Mouse (Mus musculus) brain, adult 2 months (tissue): ENCODE data around the gene Zfp93.

Experiments
- DNase-seq: peaks from one replicate; pipeline ENCODE4 v3.0.0; 2011; ENCODE audit warnings: low read depth, low spot score

Gene Zfp93

DNA sequence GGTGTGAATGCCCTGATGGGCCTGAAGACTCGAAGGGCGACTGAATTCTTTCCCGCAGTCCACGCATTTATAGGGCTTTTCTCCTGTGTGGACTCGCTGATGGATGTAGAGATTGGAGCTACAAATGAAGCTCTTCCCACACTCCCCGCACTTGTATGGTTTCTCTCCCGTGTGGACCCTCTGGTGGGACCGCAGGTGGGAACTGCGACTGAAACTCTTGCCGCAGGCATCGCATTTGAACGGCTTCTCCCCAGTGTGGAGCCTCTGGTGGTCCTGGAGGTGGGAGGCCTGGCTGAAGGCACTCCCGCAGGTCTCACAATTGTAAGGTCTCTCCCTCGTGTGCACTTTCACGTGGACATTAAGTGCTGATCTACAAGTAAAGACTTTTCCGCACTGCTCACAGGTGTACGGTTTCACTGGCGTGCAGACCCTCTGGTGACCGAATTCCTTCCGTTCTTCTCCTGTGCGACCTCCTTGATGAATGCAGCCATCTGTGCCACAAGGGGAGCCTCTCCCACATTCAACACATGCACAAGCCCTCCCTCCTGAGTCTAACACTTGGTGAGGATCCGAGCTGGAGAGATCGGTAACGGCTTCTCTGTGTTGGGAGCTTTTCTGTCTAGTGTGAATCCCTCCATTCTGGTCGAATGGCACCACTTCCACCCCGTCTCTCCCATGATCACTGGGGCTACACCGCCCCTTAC is 21.3 kb downstream of the Zfp93 start:
- DNase-seq, result no peak

DNA sequence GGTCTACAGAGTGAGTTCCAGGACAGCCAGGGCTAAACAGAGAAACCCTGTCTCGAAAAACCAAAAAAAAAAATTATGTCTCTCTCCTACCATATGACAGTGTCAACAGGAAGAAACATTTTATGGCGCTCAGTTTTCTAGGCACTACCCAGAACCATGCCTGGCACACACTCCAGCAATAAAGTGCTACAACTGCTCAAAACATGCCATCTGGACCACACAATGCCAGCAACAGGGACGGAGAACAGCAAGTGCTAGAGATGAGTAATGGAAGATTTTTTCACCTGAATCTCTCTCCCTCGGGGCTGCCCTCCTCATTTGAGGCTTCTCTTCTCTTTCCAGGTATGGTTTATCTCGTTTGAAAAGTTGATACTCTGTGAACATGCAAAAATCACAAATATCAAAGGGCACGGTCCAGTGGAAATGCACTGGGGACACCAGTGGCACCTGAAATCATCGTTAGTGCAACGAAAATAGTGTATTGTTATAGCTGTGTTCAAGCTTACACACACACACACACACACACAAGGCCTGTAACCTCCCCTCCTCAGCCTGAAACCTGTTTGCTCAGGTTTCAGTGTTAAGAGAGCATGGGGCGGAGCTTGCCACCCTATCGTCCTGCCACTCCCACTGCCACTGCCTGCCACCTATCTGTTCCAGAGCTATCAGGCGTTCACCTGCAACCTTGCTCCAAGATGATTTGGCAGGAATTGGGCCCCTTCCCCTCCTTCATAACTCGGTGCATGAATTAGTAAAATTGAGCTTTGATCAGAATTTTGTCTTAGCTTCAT is 23.0 kb downstream of the Zfp93 start:
- DNase-seq, result peak; percentile 39

- no peak for DNase-seq
These were observed 24.5 kb downstream of the Zfp93 start for GRCm38 (mm10) chr7:24294763-24295162.

DNA sequence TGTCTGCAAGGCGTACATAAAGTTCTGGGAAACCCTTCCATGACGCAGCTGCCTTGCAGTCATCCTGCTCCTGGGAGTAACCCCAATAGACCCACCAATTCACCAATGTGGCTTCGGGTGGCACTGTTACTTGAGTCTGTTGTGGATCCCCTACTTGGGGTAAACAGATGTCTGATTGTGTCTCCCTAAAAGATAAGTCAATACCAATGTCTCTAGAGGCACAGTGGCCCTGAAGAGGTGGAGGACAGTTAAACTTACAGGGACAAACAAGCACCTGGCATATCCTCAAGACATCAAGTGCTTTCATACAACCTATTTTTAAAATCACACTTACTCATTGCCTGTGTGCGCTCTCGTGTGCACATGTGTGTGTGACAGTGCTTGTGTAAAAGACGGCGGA is 25.2 kb downstream of the Zfp93 start:
- no peak for DNase-seq

GRCm38 (mm10) chr7:24296386-24296785 is 26.2 kb downstream of the Zfp93 start:
- DNase-seq, result no peak

- DNase-seq, result no peak
These were observed 27.3 kb downstream of the Zfp93 start for GRCm38 (mm10) chr7:24297361-24298095.

- peak; percentile 11 for DNase-seq
These were observed 28.4 kb downstream of the Zfp93 start for GRCm38 (mm10) chr7:24298635-24298972.

DNA sequence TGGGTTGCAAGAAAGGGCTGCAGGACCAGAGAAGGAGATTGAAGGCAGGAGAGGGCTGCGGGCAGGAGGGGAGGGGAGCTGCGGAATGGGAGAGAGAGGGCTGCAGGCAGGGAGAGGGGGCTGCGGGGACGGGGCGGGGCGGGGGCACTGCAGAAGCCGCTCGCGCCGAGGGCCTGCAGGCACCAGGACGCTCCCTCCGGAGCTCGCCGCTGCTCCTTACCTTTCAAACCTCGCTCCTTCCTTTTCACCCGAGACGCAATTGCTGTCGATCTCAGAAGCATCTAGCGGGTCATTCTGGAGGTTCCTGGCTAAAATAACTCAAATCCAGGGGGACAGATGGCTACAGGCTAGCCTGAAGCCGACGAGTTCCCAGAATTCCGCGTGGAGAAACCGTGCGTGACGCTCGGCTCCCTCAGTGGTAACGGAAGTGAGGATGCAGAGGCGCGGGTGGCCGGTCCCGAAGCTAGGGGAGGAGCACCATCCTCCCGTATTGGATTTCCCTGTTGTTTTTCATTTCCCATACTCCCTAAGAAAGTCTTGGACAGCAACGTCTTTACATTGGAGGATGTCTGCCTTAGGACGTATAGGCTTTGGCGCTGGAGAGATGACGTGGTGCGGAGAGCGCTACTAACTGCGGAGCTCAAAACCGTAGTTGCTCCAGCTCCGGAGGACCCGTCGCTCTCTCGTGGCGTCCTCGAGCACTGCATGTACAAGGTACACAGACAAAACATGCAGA is 28.9 kb downstream of the Zfp93 start:
- peak; percentile 98 for DNase-seq

DNA sequence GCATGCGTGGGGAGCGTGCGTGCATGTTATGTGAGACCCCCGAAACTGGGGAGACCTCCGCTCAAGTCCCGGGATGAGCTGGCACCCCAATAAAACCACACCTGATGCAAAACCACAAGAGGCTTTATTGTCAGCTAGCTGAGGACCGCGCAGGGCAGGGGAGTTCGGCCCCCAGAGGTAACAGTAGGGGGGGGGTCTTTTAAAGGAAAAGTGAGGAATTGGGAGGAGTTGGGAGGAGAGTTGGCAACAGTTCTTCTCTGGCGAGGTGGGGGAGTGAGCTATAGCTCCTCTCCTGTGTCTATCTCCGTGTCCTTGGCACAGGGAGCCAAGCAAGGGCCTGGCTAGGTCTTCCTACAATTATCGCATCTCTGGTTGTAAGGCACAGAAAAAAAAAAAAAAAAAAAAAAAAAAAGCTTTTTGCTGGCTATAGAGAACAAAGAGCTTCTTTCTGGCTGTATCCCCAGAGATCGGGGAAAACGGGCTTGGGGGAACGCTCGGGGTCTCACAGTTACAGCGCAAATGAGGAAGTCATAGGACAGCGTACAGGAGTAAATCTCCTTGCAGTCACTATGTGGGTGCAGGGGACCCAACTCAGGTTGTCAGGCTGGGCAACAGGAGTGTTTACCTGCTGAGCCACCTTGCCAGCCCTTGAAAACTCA is 29.7 kb downstream of the Zfp93 start:
- peak; percentile 40 for DNase-seq

- peak; percentile 71 for DNase-seq
These were observed 30.6 kb downstream of the Zfp93 start, which contains the start of gene Zfp61 for GRCm38 (mm10) chr7:24300771-24301282. Zfp61 (minus strand) TSS chr7:24301232.

- peak; percentile 12 for DNase-seq
These were observed 45.7 kb downstream of the Zfp93 start for GRCm38 (mm10) chr7:24315726-24316566.

- peak; percentile 99 for DNase-seq
These were observed 46.4 kb downstream of the Zfp93 start, which contains the start of gene Zfp94 for GRCm38 (mm10) chr7:24316567-24317092. Zfp94 (minus strand) TSS chr7:24316666.

- no peak for DNase-seq
These were observed 48.7 kb downstream of the Zfp93 start for GRCm38 (mm10) chr7:24318942-24319341.

GRCm38 (mm10) chr7:24322593-24322992 is 52.4 kb downstream of the Zfp93 start:
- DNase-seq, result no peak

- DNase-seq, result peak; percentile 23
These were observed 55.0 kb downstream of the Zfp93 start for GRCm38 (mm10) chr7:24325197-24325596.

DNA sequence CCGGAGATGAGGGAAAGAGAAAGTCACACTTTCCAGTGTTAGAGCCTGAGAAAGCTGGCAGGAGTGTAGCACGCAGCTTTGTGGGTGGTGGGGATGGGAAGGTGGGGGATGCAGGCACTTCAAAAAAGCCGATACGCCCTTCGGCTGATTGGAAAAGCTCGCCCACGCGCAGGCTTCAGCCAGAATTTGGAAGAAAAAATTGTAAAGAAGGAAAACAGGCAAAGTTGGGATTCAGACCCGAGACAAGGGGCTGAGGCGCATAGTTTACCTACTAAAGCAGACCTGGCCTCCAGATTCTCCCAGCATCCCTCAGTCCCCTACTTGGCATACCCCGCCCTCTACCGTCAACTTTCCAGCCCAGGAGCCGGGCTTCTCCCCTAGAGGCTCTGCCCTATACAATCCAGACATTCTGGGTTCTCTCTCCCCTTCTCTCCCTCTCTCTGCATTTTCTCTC is 55.5 kb downstream of the Zfp93 start:
- DNase-seq, result peak; percentile 73

- peak; percentile 73 for DNase-seq
These were observed 56.3 kb downstream of the Zfp93 start for GRCm38 (mm10) chr7:24326273-24327135.
